Mouse (Mus musculus) embryo, embryonic 11.5 days (tissue): Measurements from ENCODE around the gene Gm10570.

ENCODE experiments used
- DNase-seq: peaks from one replicate; pipeline ENCODE4 v3.0.0-alpha.2; 2012; ENCODE audit warnings: low read depth, low spot score

Gm10570 gene

GRCm38 (mm10) chr4:130308231-130309081 is at the start of gene Gm10570, which contains the start of gene Fabp3:
Gene Gm10570, minus strand, starts transcription at chr4:130308674.
Gene Fabp3, plus strand, starts transcription at chr4:130308595.
- DNase-seq: peak; percentile 39

- no peak for DNase-seq
Observed at GRCm38 (mm10) chr4:130357946-130358345, 49.5 kb upstream of the Gm10570 start.

- no peak for DNase-seq
Observed at GRCm38 (mm10) chr4:130352588-130352987, 44.1 kb upstream of the Gm10570 start.

GRCm38 (mm10) chr4:130350690-130351422 is 42.4 kb upstream of the Gm10570 start:
- no peak for DNase-seq

GRCm38 (mm10) chr4:130349666-130350065 is 41.2 kb upstream of the Gm10570 start:
- DNase-seq: no peak

- peak; percentile 44 for DNase-seq
Observed at GRCm38 (mm10) chr4:130341691-130342090, 33.2 kb upstream of the Gm10570 start.

GRCm38 (mm10) chr4:130335867-130336266 is 27.4 kb upstream of the Gm10570 start:
- no peak for DNase-seq

GRCm38 (mm10) chr4:130327366-130327765 is 18.9 kb upstream of the Gm10570 start:
- no peak for DNase-seq

- no peak for DNase-seq
Observed at GRCm38 (mm10) chr4:130325446-130325845, 17.0 kb upstream of the Gm10570 start.

- no peak for DNase-seq
Observed at GRCm38 (mm10) chr4:130323607-130324006, 15.1 kb upstream of the Gm10570 start.

GRCm38 (mm10) chr4:130323165-130323564 is 14.7 kb upstream of the Gm10570 start:
- no peak for DNase-seq

- no peak for DNase-seq
Observed at GRCm38 (mm10) chr4:130322567-130322966, 14.1 kb upstream of the Gm10570 start.

- DNase-seq: no peak
Observed at GRCm38 (mm10) chr4:130321640-130322039, 13.2 kb upstream of the Gm10570 start.

GRCm38 (mm10) chr4:130319564-130319963 is 11.1 kb upstream of the Gm10570 start:
- DNase-seq: no peak

GRCm38 (mm10) chr4:130318122-130318521 is 9.6 kb upstream of the Gm10570 start:
- no peak for DNase-seq

GRCm38 (mm10) chr4:130316691-130317090 is 8.2 kb upstream of the Gm10570 start:
- DNase-seq: no peak

- DNase-seq: no peak
Observed at GRCm38 (mm10) chr4:130315771-130316527, 7.5 kb upstream of the Gm10570 start.

GRCm38 (mm10) chr4:130313552-130313951 is 5.1 kb upstream of the Gm10570 start:
- DNase-seq: no peak

GRCm38 (mm10) chr4:130312526-130312925 is 4.1 kb upstream of the Gm10570 start:
- no peak for DNase-seq

- DNase-seq: no peak
Observed at GRCm38 (mm10) chr4:130309254-130309653, 780 bp upstream of the Gm10570 start.

GRCm38 (mm10) chr4:130307851-130308230 is 633 bp downstream of the Gm10570 start:
- no peak for DNase-seq
